Mouse (Mus musculus): Measurements from ENCODE around the gene Epha1. TPM values are rescaled to one million over a fixed set of nuclear protein-coding genes. Genes with fewer than 3 reads are reported as not detected.

Epha1 gene
- total RNA-seq, 2 experiments from 2014 or later: not detected

DNA sequence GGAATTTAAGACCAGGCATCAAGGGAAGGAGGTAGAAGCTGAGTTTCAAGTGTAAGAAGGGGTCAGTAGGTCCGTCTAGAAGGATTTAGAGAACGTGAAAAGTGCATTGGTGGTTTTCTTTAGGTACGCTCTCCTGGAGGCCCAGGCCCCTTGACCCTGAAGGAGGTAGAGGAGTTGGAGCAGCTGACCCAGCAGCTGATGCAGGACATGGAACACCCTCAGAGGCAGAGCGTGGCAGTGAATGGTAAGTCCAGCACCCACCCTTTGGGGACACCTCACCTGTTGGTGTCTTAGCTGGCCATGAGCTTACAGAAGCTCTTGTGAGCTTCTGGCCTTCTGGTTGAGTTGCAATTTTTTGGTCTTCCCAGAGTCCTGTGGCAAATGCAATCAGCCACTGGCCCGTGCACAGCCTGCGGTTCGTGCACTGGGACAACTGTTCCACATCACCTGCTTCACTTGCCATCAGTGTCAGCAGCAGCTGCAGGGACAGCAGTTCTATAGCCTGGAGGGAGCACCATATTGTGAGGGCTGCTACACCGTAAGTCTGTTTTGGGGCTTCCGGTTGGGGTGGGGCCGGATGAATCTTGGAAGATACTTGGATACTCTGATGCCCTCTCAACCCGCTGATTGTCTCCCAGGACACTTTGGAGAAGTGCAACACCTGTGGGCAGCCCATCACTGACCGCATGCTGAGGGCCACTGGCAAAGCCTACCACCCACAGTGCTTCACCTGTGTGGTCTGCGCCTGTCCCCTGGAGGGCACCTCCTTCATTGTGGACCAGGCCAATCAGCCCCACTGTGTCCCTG is 17.1 kb downstream of the Epha1 start:
- ATAC-seq (replicated peaks; ENCODE audit: low FRiP score, poor library complexity, severe bottlenecking): no peak

DNA sequence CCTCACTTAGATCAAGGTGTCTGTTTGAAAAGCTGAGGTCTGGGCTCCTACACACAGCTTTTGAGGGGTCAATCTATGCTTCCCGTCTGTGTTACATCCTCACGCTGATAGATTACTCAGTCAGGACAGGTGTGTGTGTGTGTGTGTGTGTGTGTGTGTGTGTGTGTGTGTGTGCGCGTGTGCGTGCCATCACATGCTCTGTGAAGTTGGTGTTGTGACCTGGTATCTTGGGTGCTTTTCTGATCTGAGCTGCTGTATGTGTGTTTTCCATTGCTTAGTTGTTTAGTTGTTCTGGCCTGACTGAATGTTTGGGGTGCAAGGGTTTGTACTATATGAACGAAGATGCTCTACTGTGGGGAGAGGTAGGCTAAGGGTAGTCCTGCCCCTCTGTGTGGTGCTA is 17.7 kb downstream of the Epha1 start:
- ATAC-seq (replicated peaks; ENCODE audit: low FRiP score, poor library complexity, severe bottlenecking): no peak

DNA sequence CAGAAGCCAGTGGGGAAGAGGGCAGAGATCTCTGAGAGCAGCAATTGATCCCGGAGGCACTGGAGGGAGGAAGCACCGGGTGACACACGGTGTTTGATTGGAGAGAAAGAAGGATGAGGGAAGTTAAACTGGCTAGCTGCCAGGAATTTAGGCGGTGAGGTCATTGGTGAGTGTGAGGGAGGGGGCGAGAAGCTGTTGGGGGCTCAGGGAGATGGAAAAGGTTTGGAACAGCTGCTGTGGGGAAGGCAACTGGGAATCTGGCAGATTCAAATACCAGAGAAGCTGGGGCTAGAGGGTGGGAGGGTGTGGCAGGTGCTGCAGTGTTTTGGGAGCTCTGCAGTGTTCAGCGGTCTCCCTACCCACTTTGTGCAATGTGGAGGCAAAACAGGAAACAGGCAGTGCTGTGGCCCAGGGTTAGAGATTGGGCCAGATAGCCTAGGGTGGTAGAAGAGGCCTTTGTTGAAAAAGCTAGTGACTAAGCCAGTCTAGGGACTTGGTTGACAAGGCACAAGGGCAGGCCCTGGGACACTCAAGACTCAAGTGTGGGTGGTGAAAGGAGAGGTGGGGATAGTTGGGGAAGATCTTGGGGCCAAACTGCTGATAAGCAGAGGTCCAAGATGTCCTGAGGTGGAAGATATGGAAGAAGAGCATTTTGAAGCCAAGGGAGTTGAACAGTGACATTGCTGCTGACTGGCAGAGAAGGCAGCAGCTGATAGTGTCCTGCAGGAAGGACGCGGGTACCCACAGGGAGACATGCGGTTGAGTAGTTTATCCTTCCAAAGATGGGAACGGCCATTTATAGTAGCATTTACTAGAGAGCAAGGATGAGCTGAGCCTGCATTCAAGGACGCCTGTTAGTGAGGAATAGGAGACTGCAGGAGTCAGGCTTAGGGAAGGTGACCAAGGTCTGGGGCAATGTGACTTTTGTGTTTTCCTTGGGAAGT is 18.7 kb downstream of the Epha1 start:
- ATAC-seq (replicated peaks; ENCODE audit: low FRiP score, poor library complexity, severe bottlenecking): no peak

GRCm38 (mm10) chr6:42353180-42353579 is 19.9 kb downstream of the Epha1 start:
- ATAC-seq (replicated peaks; ENCODE audit: low FRiP score, poor library complexity, severe bottlenecking): no peak

DNA sequence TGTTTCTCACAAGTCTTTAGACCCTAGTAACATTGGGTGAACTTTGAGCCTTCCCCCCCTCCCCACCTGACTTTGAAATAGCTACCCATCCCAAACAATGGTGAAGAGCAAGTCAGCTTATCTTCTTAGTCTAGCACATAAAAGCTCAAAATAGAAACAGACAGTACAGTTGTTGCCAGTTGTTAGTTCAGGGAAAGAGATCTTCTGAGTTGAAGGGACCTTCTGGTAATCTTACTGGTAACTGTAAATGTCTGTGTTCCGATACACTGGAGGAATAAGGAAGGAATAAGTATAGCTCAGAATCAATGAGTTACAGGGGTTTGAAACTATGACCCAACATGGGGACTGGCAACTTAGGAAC is 20.6 kb downstream of the Epha1 start:
- ATAC-seq (replicated peaks; ENCODE audit: low FRiP score, poor library complexity, severe bottlenecking): no peak

DNA sequence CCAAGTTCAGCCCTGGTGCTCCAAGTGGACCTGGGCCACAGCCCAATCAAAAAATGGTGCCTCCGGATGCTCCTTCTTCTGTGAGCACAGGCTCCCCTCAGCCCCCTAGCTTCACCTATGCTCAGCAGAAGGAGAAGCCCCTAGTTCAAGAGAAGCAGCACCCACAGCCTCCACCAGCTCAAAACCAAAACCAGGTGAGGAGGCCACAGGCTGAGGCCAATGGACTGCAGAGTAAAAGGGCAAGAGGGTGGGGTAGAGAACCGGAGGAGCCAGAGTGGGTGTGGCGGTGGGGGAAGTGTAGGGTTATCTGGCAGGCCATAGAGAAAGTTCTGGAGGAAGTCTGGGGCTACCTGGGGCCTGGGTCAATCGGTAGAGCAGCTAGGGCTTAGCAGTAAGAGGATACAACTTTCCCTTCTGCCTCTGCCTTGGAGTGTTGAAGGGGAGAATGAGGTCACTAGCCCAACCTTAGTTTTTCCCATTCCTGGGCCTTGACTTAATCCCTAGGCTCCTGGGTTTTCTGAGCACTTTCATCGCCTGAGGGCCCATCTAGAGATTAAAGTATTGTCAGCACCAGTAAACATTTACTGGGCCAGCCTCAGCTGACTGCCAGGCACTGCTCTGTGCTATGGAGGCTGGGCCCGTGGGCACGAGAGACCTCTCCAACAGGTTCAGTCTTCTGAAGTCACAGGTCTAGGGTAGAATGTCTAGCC is 21.1 kb downstream of the Epha1 start:
- no peak for ATAC-seq (replicated peaks; ENCODE audit: low FRiP score, poor library complexity, severe bottlenecking)

- ATAC-seq (replicated peaks; ENCODE audit: low FRiP score, poor library complexity, severe bottlenecking): no peak
Measured at GRCm38 (mm10) chr6:42350968-42351775, 21.9 kb downstream of the Epha1 start.

- no peak for ATAC-seq (replicated peaks; ENCODE audit: low FRiP score, poor library complexity, severe bottlenecking)
Measured at GRCm38 (mm10) chr6:42350021-42350967, 22.8 kb downstream of the Epha1 start.

DNA sequence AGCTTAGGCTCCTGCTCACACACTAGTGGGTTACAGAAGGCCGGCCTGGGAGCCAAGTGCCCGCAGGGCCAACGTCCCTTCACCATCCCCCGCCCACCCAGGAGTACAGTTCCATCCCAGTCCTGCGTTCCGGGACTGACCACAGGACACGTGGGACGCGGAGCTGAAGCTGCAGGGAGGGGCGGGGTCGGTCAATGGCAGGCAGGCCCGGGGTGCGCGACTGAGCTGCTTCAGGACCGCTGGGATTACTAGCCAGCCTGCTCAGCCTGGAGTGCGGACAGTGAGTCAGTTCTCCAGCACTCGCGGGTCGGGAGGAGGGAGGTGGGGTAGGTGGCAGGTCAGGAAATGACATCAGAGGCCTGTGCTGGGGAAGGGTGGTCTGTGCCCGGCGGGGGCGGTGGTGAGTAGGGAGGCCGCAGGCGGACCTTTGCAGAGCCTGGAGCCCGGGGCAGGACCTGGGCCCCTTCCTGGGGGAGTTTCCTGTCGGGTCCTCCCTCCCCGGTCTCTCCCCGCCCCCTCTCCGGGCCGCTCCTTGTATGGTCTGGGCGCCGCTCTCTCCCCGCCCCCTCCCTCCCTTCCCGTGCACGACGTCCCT is 23.5 kb downstream of the Epha1 start, which contains the start of gene Zyx:
Zyx (plus strand) TSS at position 205 of the 595 bp plus-strand sequence.
- no peak for ATAC-seq (replicated peaks; ENCODE audit: low FRiP score, poor library complexity, severe bottlenecking)

DNA sequence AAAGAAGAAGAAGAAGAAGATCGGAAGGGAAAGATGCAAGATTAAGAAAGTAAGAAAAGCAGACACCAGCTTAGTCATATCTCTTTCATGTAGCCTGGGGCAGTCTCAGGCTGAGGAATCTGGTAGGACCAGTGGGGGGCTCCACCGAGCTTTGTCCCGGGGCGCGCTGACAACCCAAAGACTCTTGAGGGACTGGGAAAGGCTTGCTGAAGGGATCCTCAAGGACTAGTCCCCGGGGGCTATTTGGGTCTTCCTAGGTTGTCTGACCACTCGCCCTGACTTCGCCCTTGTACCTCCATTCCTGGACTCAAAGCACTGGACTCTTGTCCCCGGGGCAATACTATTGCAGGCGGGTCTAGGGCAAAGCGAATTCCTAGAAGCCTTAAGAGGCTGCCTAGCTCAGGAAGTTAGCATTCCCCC is 24.1 kb downstream of the Epha1 start:
- ATAC-seq (replicated peaks; ENCODE audit: low FRiP score, poor library complexity, severe bottlenecking): no peak

- ATAC-seq (replicated peaks; ENCODE audit: low FRiP score, poor library complexity, severe bottlenecking): no peak
Measured at GRCm38 (mm10) chr6:42348281-42349005, 24.6 kb downstream of the Epha1 start.

GRCm38 (mm10) chr6:42344255-42344654 is 28.8 kb downstream of the Epha1 start:
- no peak for ATAC-seq (replicated peaks; ENCODE audit: low FRiP score, poor library complexity, severe bottlenecking)

- ATAC-seq (replicated peaks; ENCODE audit: low FRiP score, poor library complexity, severe bottlenecking): no peak
Measured at GRCm38 (mm10) chr6:42343361-42344120, 29.5 kb downstream of the Epha1 start.

DNA sequence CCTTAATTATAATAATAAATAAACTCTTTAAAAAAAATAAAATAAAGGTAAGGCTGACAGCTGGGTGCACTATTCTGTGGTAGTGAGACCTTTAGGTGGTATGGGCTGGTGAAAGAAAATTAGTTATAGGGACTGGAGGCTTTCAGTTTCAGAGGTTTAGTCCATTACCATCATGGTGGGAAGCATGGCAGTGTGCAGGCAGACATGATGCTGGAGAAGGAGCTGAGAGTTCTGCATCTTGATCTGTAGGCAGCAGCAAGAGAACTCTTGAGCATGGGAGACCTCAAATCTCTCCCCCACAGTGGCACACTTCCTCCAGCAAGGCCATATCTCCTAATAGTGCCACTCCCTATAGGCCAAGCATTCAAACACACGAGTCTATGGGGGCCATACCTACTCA is 30.9 kb downstream of the Epha1 start:
- no peak for ATAC-seq (replicated peaks; ENCODE audit: low FRiP score, poor library complexity, severe bottlenecking)

DNA sequence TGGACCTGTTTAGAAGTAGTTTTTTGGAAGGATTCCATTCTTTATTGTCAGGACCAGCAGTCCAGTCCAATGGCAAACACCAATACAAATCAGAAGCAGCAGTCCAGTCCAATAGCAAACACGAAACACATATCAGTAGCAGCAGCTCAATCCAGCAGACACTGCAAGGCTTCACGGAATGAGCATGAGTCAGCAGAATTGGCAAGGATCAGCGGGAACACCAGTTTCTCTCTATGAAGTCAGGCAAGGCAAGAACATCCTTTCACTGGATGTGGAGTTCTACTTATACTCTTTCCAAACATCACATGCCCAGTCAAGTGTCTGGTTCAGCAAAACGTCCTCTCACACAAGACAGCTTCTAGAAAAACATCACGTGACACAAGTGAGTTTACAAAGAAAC is 33.1 kb downstream of the Epha1 start:
- no peak for ATAC-seq (replicated peaks; ENCODE audit: low FRiP score, poor library complexity, severe bottlenecking)

DNA sequence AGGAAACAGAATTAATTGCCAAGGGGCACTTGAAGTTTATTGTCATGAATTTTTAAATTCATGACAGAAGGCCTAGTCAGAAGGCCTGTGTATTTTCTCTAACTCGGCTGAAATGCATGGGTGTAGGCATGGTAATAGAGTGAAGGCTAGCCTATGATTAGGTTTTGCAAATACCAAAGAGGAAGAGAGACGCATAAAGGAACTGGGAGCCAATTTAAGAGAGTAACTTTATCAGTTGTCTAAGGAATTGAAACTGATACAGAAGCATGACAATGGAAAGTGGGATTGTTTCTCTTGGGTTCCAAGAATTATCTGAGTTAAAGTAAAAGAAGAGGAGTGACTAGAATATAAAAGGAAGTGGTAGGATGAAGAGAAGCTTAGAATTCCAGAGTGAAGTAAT is 33.9 kb downstream of the Epha1 start:
- no peak for ATAC-seq (replicated peaks; ENCODE audit: low FRiP score, poor library complexity, severe bottlenecking)

DNA sequence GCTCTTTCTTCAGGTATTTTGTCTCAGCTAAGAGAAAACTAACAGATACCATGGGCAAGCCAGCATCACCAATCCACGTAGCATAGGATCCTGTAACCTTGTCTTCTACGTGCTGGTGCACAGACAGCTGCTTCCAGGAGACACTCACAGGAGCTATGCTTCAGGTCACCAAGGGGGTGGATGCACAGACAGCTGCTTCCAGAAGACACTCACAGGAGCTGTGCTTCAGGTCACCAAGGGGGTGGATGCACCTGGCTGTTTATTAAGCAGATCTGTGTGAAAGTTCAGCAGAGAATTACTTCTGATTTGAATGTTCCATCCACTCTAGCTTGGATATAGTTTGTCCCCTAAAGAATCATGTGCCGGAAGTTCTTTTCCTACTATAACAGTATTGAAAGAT is 42.1 kb downstream of the Epha1 start:
- no peak for ATAC-seq (replicated peaks; ENCODE audit: low FRiP score, poor library complexity, severe bottlenecking)

Measured in erythroblast, adult 5-6 weeks (primary cell).